Mouse (Mus musculus) bone marrow, adult 2 months (tissue): ENCODE measurements around the gene Cd300ld5. TPM values are rescaled to one million over a fixed set of nuclear protein-coding genes. Genes with fewer than 3 reads are reported as not detected.

Source experiments
- H3K27ac ChIP-seq: fragments of 200-500 bp; 2 replicates; pipeline ENCODE4 v1.5.1; 2012; ENCODE audit warnings: low read depth, mild to moderate bottlenecking, control low read depth, inconsistent platforms, low read length; ENCODE audit not compliant: control insufficient read depth, poor library complexity, insufficient read depth
- H3K4me1 ChIP-seq: fragments of 200-500 bp; 2 replicates; pipeline ENCODE4 v1.6.1; 2011; ENCODE audit warnings: low read length; ENCODE audit not compliant: control insufficient read depth, insufficient read depth
- H3K4me3 ChIP-seq: fragments of 200-500 bp; replicated peaks from 2 replicates; pipeline ENCODE3; 2011; ENCODE audit warnings: mild to moderate bottlenecking, low read depth, low read length, control low read depth; ENCODE audit not compliant: control insufficient read depth
- CTCF ChIP-seq: fragments of 200-500 bp; IDR thresholded peaks from 2 replicates; pipeline ENCODE4 v1.5.1; 2011; ENCODE audit warnings: low read length, control low read depth; ENCODE audit not compliant: control insufficient read depth, insufficient read depth
- POLR2A ChIP-seq: fragments of 200-500 bp; IDR thresholded peaks from 2 replicates; pipeline ENCODE4 v1.6.1; 2011; ENCODE audit warnings: low read depth, mild to moderate bottlenecking, control low read depth, low read length, borderline replicate concordance; ENCODE audit not compliant: control insufficient read depth
- WGBS: fragments of 180-500 bp; shearing (Covaris S2); methylation state at CpG from one replicate; pipeline ENCODE4 v1.1.7; 2018; 5-methylcytosine and 5-hydroxymethylcytosine counted together
- polyA plus RNA-seq: library from polyadenylated mRNA; stranded (reverse); fragments of >200 nt; gene quantifications from 2 replicates; pipeline ENCODE4 v1.2.4, GENCODE M21; 2011; ENCODE audit warnings: low replicate concordance; ENCODE audit not compliant: missing spikeins, insufficient read depth, insufficient read length

Cd300ld5 gene
- polyA plus RNA-seq, 1 experiment, result 1.8 TPM

DNA sequence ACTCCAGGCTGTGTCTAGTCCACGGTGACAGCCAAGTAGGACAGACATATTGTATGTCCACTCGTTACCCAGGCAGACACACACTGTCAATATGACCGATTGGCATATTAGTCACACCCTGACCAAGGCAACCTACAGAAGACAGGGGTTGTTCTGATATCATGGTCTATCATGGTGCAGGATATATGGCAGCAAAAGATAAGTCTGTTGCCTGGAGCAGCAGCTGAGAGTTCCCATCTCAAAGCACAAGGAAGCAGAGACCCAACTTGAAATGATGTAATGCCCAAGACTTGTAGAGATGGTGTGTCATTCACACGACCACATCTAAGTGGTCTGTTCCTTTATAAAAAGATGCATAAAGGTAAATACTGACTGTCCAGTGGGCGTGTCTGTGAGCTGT, 41.1 kb upstream of the Cd300ld5 start:
- TF ChIP-seq POLR2A, result no peak
- no peak for TF ChIP-seq CTCF
- peaks cover 3% of the 10 kb centered on the region; the same call in 1 of the 2 replicates for H3K4me1 ChIP-seq
- 59% methylated on average over 5 of the region's 5 CpGs for WGBS
- no peak overlapping the region for H3K27ac ChIP-seq
- H3K4me3 ChIP-seq, result no peak overlapping the region

DNA sequence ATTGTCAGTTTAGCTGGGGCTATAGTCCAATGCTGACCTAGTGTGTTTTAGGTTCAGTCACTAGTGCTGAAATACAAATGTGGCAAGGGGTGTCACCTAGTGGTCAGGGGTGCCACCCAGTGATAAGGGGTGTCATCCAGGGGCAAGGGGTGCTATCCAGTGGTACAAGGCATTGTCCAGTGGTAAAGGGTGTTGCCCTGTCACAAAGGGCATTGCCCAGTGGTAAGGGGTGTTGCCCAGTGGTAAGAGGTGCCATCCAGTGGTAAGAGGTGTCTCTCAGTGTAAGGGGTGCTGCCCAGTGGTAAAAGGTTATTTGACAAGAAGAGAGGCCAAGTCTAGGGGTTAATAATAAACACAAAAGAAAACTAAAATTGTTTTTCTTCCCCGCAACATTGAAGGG, 39.9 kb upstream of the Cd300ld5 start:
- H3K27ac ChIP-seq, result no peak overlapping the region
- peaks cover 3% of the 10 kb centered on the region; the same call in 1 of the 2 replicates for H3K4me1 ChIP-seq
- WGBS, result 94% methylated on average over 1 of the region's 1 CpGs
- TF ChIP-seq POLR2A, result no peak
- H3K4me3 ChIP-seq, result no peak overlapping the region

GRCm38 (mm10) chr11:115075859-115076258, 38.3 kb upstream of the Cd300ld5 start:
- no peak overlapping the region for H3K4me3 ChIP-seq
- 69% methylated on average over 5 of the region's 5 CpGs for WGBS
- no peak overlapping the region for H3K27ac ChIP-seq
- H3K4me1 ChIP-seq, result peaks cover 1% of the 10 kb centered on the region; the same call in 1 of the 2 replicates
- TF ChIP-seq POLR2A (no peak), CTCF (no peak)

DNA sequence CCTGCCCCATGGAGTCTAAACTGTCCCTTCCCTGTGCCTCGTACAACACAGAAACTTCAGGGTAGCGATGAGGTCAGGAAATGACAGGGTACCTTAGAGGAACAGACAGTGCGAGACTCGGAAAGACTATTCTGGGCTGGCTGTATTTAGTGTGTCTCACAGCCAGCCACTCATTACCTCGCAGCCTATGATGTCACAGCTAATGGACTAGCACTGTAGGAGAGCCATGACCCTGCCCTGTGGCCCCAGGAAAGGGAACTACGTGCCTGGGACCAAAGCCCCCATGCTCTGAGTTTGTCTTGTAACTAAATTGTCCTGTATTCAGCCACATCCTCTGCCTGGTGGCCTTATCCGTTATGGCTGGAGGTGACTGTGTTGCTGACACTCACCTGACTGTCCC, 37.8 kb upstream of the Cd300ld5 start:
- 53% methylated on average over 7 of the region's 7 CpGs for WGBS
- no peak for TF ChIP-seq CTCF
- no peak for TF ChIP-seq POLR2A
- Histone ChIP-seq H3K27ac (no peak overlapping the region), H3K4me3 (no peak overlapping the region), H3K4me1 (peaks cover 1% of the 10 kb centered on the region; the same call in 1 of the 2 replicates)

- Histone ChIP-seq H3K4me3 (no peak overlapping the region), H3K27ac (no peak overlapping the region), H3K4me1 (no peaks in the 10 kb centered on the region)
- TF ChIP-seq CTCF (no peak), POLR2A (no peak)
- WGBS, result 73% methylated on average over 5 of the region's 5 CpGs
These were observed 35.4 kb upstream of the Cd300ld5 start for GRCm38 (mm10) chr11:115073002-115073401.

DNA sequence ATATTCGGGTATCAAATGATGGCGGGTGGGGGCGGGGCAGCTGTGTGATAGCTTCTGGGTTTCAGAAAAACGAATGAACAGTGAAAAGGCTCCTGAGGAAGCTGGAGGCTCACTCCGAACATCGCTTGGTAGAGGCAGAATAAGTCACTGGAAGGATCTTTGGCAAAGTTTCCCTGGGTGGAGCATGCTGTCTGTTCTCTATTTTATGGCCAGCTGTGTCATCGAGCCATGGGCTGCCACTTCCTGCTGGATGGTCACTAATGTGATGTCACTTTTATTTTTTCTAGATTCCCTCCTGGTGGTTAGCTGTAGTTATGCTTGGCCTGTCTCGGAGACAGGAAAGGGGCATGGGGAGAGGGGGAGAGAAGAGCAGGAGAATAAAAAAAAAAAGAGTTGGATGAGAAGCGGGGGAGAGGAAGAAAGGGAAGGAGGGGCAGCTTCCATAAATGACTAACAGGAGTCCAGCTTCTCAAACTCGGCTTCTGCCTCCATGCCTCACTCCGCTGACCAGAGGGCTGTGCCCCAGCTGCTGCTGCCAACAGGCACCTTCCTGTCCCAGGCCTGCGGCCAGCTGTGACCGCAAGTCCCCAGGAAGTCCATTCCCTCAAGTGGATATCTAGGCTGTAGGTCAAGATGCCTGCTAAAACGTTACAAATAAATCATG, 34.2 kb upstream of the Cd300ld5 start:
- TF ChIP-seq POLR2A (no peak), CTCF (no peak)
- Histone ChIP-seq H3K4me1 (no peaks in the 10 kb centered on the region), H3K4me3 (no peak overlapping the region), H3K27ac (peak overlapping the region; percentile 6; the same call in 1 of the 2 replicates)
- WGBS, result 6% methylated on average over 14 of the region's 14 CpGs

DNA sequence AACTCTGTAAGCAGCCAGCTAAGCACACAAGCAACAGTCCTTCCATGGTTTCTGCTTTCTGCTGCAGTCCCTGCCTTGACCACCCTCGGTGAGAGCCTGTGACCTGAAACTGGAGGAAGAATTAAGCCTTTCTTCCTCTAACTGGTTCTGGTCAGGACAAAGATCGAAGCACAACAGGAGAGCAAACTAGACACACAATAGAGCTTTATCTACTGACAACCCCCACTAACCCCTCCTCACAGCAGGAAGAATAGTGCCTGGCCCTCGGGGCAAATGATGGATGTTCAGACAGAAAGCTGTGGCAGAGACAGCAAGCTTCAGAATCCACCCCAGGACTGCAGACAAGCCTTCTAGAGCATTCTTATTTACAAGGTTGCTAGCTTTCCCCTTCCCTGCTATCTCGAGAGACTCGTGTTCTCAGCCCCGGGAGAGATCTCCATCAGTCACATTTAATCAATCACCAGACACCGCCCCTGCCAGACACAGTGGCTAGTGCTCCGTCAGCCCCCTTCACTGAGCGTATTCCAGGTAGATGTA, 33.5 kb upstream of the Cd300ld5 start:
- H3K4me1 ChIP-seq, result no peaks in the 10 kb centered on the region
- H3K27ac ChIP-seq, result no peak overlapping the region
- WGBS, result 31% methylated on average over 9 of the region's 9 CpGs
- TF ChIP-seq POLR2A (no peak), CTCF (no peak)
- no peak overlapping the region for H3K4me3 ChIP-seq

DNA sequence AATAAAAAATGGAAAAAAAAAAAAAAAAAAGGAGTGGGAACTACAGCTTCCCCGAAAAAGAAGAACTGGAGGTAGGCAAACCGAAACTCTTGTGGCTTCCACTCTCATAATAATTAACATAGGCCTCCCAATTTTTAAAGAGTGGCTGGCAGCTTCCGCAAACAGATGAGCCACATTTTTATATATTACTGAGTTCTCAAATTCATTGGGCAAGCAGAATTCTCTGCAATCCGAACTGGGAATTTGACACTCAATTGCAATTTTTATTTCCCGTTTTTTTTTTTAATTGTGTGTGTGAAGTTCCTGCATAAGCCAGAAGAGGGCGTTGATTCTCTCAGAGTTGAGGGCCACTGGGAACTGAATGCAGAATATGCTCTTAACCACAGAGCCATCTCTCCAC, 29.2 kb upstream of the Cd300ld5 start:
- 11% methylated on average over 6 of the region's 6 CpGs for WGBS
- H3K4me1 ChIP-seq, result peaks cover 1% of the 10 kb centered on the region
- no peak overlapping the region for H3K4me3 ChIP-seq
- TF ChIP-seq POLR2A (no peak), CTCF (no peak)
- no peak overlapping the region for H3K27ac ChIP-seq

DNA sequence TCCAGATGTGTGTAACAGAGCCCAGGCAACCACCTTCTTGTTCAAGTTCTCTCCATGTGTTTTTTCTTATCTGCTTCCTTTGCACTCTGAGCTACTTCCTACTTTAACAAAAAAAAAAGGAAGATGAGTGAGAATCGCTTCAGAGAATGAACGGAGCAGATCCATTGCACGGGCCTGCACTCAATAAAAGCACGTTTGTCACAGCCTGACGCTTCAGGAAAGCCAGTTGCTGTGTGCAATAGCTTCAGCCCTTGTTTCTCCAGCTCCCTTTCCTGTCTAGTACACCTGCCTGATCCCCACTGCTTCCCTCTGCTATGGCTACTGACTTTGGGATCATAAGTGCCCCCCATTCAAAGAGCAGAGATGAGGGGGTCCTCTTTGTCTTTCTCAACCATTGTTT, 24.5 kb upstream of the Cd300ld5 start, which contains the start of gene Cd300e:
TSS of gene Cd300e (minus strand) at position 101 of the 400 bp plus-strand sequence.
- Histone ChIP-seq H3K27ac (no peak within 1 kb of the TSS), H3K4me3 (no peak within 1 kb of the TSS), H3K4me1 (peaks cover 1% of the 10 kb centered on the region)
- TF ChIP-seq POLR2A (no peak), CTCF (no peak)
- WGBS, result 2% methylated on average over 5 of the region's 5 CpGs
